Mouse (Mus musculus): ENCODE measurements around the gene Cdh15. TPM values are rescaled to one million over a fixed set of nuclear protein-coding genes. Genes with fewer than 3 reads are reported as not detected.

Gene Cdh15
- polyA plus RNA-seq, 1 experiment from 2014 or later, result 1.4 TPM

DNA sequence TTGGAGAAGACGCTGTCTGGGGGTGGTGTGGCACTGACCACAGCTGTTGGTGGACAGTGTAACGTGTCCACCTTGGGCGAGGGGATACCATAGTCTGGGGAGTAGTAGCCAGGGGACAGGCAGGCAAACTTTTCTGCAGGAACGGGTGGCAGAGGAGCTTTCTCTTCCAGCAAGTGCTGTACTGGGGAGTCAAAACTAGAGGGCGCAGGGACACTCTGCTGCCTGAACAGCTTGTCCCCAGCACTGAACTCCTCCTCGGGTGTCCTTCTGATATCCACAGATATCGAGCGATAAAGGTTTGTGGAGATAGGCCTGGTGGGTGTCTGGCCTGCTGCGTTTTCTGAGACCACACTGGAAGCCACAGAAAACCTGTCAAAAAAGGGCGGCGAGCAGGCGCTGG is 43.7 kb downstream of the Cdh15 start:
- Histone ChIP-seq H3K27ac (ENCODE audit: low read depth, low read length) (no peak overlapping the region), H3K9me3 (replicated peaks; ENCODE audit: control insufficient read depth, low read length) (no peaks in the 10 kb centered on the region), H3K9ac (ENCODE audit: low read length) (no peak overlapping the region), H3K4me3 (ENCODE audit: low read depth, low read length) (no peak overlapping the region), H3K4me2 (ENCODE audit: low read length) (no peak overlapping the region), H3K36me3 (ENCODE audit: control insufficient read depth, insufficient read depth, low read length) (peaks cover 100% of the 10 kb centered on the region), H3K4me1 (ENCODE audit: control insufficient read depth, insufficient read depth, low read length) (no peaks in the 10 kb centered on the region), H3K27me3 (replicated peaks; ENCODE audit: control insufficient read depth, insufficient read depth, low read length) (no peaks in the 10 kb centered on the region)
- DNase-seq (ENCODE audit: low spot score) (no peak), ATAC-seq (no peak)
- WGBS, result 86% methylated on average over 12 of the region's 12 CpGs

- H3K36me3 ChIP-seq (ENCODE audit: control insufficient read depth, insufficient read depth, low read length), result peaks cover 100% of the 10 kb centered on the region
Observed at GRCm38 (mm10) chr8:122893451-122893850, 45.7 kb downstream of the Cdh15 start.

DNA sequence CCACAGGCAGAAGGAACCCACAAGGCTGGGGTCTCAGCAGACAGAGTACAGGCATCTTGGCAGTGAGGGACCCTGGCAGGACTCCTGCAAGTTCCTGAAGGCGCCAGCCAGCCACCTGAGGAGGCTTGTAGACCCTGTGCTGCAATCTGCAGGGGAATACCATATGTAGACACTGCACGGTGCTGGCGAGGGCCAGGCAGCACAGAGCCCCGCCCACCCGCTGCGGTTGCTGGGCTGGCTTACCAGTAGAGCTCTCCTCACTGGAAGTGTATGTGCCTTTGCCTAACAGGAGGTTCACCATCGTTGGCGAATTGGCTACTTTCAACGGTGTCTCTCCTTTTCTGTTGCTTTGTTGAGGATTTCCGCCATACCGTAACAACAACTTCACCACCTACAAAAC is 48.6 kb downstream of the Cdh15 start:
- no peaks in the 10 kb centered on the region for H3K27me3 ChIP-seq (replicated peaks; ENCODE audit: control insufficient read depth, insufficient read depth, low read length)
- DNase-seq (ENCODE audit: low spot score), result no peak
- WGBS, result 93% methylated on average over 11 of the region's 11 CpGs
- no peaks in the 10 kb centered on the region for H3K4me1 ChIP-seq (ENCODE audit: control insufficient read depth, insufficient read depth, low read length)
- ATAC-seq, result no peak
- no peak overlapping the region for H3K9ac ChIP-seq (ENCODE audit: low read length)
- H3K9me3 ChIP-seq (replicated peaks; ENCODE audit: control insufficient read depth, low read length), result no peaks in the 10 kb centered on the region
- peaks cover 85% of the 10 kb centered on the region for H3K36me3 ChIP-seq (ENCODE audit: control insufficient read depth, insufficient read depth, low read length)
- H3K27ac ChIP-seq (ENCODE audit: low read depth, low read length), result no peak overlapping the region
- no peak overlapping the region for H3K4me2 ChIP-seq (ENCODE audit: low read length)
- H3K4me3 ChIP-seq (ENCODE audit: low read depth, low read length), result no peak overlapping the region

More at GRCm38 (mm10) chr8:122893451-122893850, 45.7 kb downstream of the Cdh15 start:
- Histone ChIP-seq H3K9me3 (replicated peaks; ENCODE audit: control insufficient read depth, low read length) (no peaks in the 10 kb centered on the region), H3K4me1 (ENCODE audit: control insufficient read depth, insufficient read depth, low read length) (no peaks in the 10 kb centered on the region), H3K4me3 (ENCODE audit: low read depth, low read length) (no peak overlapping the region), H3K27ac (ENCODE audit: low read depth, low read length) (no peak overlapping the region), H3K9ac (ENCODE audit: low read length) (no peak overlapping the region), H3K4me2 (ENCODE audit: low read length) (no peak overlapping the region), H3K27me3 (replicated peaks; ENCODE audit: control insufficient read depth, insufficient read depth, low read length) (no peaks in the 10 kb centered on the region)
- ATAC-seq (no peak), DNase-seq (ENCODE audit: low spot score) (no peak)
- 93% methylated on average over 12 of the region's 12 CpGs for WGBS

GRCm38 (mm10) chr8:122897200-122897599 is 49.4 kb downstream of the Cdh15 start:
- DNase-seq (ENCODE audit: low spot score) (no peak), ATAC-seq (no peak)
- no peaks in the 10 kb centered on the region for H3K27me3 ChIP-seq (replicated peaks; ENCODE audit: control insufficient read depth, insufficient read depth, low read length)
- H3K36me3 ChIP-seq (ENCODE audit: control insufficient read depth, insufficient read depth, low read length), result peaks cover 76% of the 10 kb centered on the region
- H3K4me3 ChIP-seq (ENCODE audit: low read depth, low read length), result no peak overlapping the region
- H3K4me1 ChIP-seq (ENCODE audit: control insufficient read depth, insufficient read depth, low read length), result no peaks in the 10 kb centered on the region
- H3K4me2 ChIP-seq (ENCODE audit: low read length), result no peak overlapping the region
- no peaks in the 10 kb centered on the region for H3K9me3 ChIP-seq (replicated peaks; ENCODE audit: control insufficient read depth, low read length)
- WGBS, result 90% methylated on average over 8 of the region's 8 CpGs
- H3K9ac ChIP-seq (ENCODE audit: low read length), result no peak overlapping the region
- no peak overlapping the region for H3K27ac ChIP-seq (ENCODE audit: low read depth, low read length)

DNA sequence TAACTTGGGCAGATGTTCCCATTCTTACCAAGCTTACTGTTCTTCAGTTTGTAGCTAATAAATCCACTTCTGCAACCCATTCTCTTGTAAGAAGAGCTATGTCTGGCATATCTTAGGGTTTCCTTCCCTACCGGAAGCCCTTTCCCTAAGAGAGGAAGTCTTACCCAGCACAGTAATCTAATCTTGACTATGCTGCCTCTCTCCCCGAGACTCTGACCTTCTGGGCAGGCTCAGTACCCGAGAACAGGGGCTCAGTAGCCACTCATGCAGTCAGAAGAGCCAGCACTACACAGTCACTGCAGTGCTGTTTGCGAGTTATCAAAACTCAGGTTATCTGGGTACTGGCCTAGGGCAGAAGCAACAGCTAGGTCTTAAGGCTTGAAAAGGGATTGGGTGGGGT is 50.3 kb downstream of the Cdh15 start:
- no peaks in the 10 kb centered on the region for H3K9me3 ChIP-seq (replicated peaks; ENCODE audit: control insufficient read depth, low read length)
- no peak overlapping the region for H3K4me2 ChIP-seq (ENCODE audit: low read length)
- no peak overlapping the region for H3K4me3 ChIP-seq (ENCODE audit: low read depth, low read length)
- 85% methylated on average over 4 of the region's 4 CpGs for WGBS
- DNase-seq (ENCODE audit: low spot score), result no peak
- H3K27me3 ChIP-seq (replicated peaks; ENCODE audit: control insufficient read depth, insufficient read depth, low read length), result no peaks in the 10 kb centered on the region
- peaks cover 68% of the 10 kb centered on the region for H3K36me3 ChIP-seq (ENCODE audit: control insufficient read depth, insufficient read depth, low read length)
- no peak overlapping the region for H3K27ac ChIP-seq (ENCODE audit: low read depth, low read length)
- no peaks in the 10 kb centered on the region for H3K4me1 ChIP-seq (ENCODE audit: control insufficient read depth, insufficient read depth, low read length)
- H3K9ac ChIP-seq (ENCODE audit: low read length), result no peak overlapping the region
- no peak for ATAC-seq

- ATAC-seq (no peak), DNase-seq (ENCODE audit: low spot score) (no peak)
- 91% methylated on average over 12 of the region's 12 CpGs for WGBS
- H3K9ac ChIP-seq (ENCODE audit: low read length), result no peak overlapping the region
- H3K4me2 ChIP-seq (ENCODE audit: low read length), result no peak overlapping the region
- H3K27me3 ChIP-seq (replicated peaks; ENCODE audit: control insufficient read depth, insufficient read depth, low read length), result no peaks in the 10 kb centered on the region
- H3K27ac ChIP-seq (ENCODE audit: low read depth, low read length), result no peak overlapping the region
- no peak overlapping the region for H3K4me3 ChIP-seq (ENCODE audit: low read depth, low read length)
- H3K36me3 ChIP-seq (ENCODE audit: control insufficient read depth, insufficient read depth, low read length), result peaks cover 63% of the 10 kb centered on the region
- H3K4me1 ChIP-seq (ENCODE audit: control insufficient read depth, insufficient read depth, low read length), result no peaks in the 10 kb centered on the region
- H3K9me3 ChIP-seq (replicated peaks; ENCODE audit: control insufficient read depth, low read length), result no peaks in the 10 kb centered on the region
Observed at GRCm38 (mm10) chr8:122898473-122898872, 50.7 kb downstream of the Cdh15 start.

DNA sequence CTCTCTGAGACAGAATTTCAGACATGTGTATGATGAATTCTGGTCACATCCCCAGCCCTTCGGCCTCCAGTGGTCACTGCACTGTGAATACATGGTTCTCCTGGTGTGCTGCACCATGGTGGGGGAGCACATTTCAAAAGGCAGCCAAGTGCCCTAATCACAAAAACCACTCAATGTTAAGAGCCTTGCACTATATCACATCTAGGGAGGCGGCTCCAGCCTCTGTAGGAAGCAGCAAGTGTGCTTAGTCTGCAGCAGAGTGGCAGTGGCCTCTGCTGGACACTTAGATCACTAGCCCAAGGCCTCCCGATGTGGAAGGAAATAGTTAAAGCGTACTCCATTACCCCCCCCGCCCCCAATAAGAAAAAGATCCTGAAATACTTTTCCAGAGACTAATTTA is 51.3 kb downstream of the Cdh15 start:
- WGBS, result 73% methylated on average over 5 of the region's 5 CpGs
- DNase-seq (ENCODE audit: low spot score) (no peak), ATAC-seq (no peak)
- peaks cover 57% of the 10 kb centered on the region for H3K36me3 ChIP-seq (ENCODE audit: control insufficient read depth, insufficient read depth, low read length)
- H3K27ac ChIP-seq (ENCODE audit: low read depth, low read length), result no peak overlapping the region
- no peak overlapping the region for H3K4me2 ChIP-seq (ENCODE audit: low read length)
- no peaks in the 10 kb centered on the region for H3K4me1 ChIP-seq (ENCODE audit: control insufficient read depth, insufficient read depth, low read length)
- H3K27me3 ChIP-seq (replicated peaks; ENCODE audit: control insufficient read depth, insufficient read depth, low read length), result no peaks in the 10 kb centered on the region
- H3K9me3 ChIP-seq (replicated peaks; ENCODE audit: control insufficient read depth, low read length), result no peaks in the 10 kb centered on the region
- H3K4me3 ChIP-seq (ENCODE audit: low read depth, low read length), result no peak overlapping the region
- no peak overlapping the region for H3K9ac ChIP-seq (ENCODE audit: low read length)

GRCm38 (mm10) chr8:122901476-122901875 is 53.7 kb downstream of the Cdh15 start:
- no peaks in the 10 kb centered on the region for H3K9me3 ChIP-seq (replicated peaks; ENCODE audit: control insufficient read depth, low read length)
- H3K9ac ChIP-seq (ENCODE audit: low read length), result no peak overlapping the region
- no peaks in the 10 kb centered on the region for H3K4me1 ChIP-seq (ENCODE audit: control insufficient read depth, insufficient read depth, low read length)
- H3K4me3 ChIP-seq (ENCODE audit: low read depth, low read length), result no peak overlapping the region
- ATAC-seq (no peak), DNase-seq (ENCODE audit: low spot score) (no peak)
- no peaks in the 10 kb centered on the region for H3K27me3 ChIP-seq (replicated peaks; ENCODE audit: control insufficient read depth, insufficient read depth, low read length)
- H3K36me3 ChIP-seq (ENCODE audit: control insufficient read depth, insufficient read depth, low read length), result peaks cover 33% of the 10 kb centered on the region
- 97% methylated on average over 7 of the region's 7 CpGs for WGBS
- no peak overlapping the region for H3K4me2 ChIP-seq (ENCODE audit: low read length)
- H3K27ac ChIP-seq (ENCODE audit: low read depth, low read length), result no peak overlapping the region

DNA sequence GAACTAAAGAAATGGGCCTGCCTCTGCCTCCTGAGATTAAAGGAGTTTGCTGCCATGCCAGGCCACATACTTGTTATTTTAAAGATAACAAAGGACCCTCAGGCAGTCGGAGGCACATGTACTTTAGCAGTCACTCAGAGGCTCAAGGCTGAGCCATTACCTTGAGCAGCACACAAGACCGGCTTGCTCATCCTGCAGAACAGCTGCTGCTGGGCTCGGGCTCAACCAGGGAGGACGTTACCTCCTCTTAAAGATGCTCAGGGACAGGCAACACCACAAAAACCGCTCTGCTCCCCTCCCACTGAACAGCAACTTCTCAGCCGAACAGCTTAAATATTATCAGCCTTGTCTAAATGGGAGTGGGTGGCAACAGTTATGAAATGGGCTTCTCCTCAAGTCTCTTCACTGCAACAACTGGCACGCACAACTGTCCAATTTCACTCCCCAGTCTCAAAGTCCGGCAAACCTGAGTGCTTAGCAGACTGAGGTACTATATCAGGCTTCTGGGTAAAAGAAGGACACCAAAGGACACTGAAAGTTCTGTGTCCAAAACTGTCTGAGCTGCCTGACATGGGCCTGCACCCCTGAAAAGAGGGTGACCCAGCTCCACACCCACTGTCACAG is 54.2 kb downstream of the Cdh15 start:
- Histone ChIP-seq H3K4me1 (ENCODE audit: control insufficient read depth, insufficient read depth, low read length) (no peaks in the 10 kb centered on the region), H3K9me3 (replicated peaks; ENCODE audit: control insufficient read depth, low read length) (no peaks in the 10 kb centered on the region), H3K4me3 (ENCODE audit: low read depth, low read length) (no peak overlapping the region), H3K9ac (ENCODE audit: low read length) (no peak overlapping the region), H3K36me3 (ENCODE audit: control insufficient read depth, insufficient read depth, low read length) (peaks cover 28% of the 10 kb centered on the region), H3K27me3 (replicated peaks; ENCODE audit: control insufficient read depth, insufficient read depth, low read length) (no peaks in the 10 kb centered on the region), H3K4me2 (ENCODE audit: low read length) (no peak overlapping the region), H3K27ac (ENCODE audit: low read depth, low read length) (no peak overlapping the region)
- DNase-seq (ENCODE audit: low spot score), result no peak
- WGBS, result 87% methylated on average over 8 of the region's 8 CpGs
- ATAC-seq, result no peak
